Mouse (Mus musculus) embryonic facial prominence, embryonic 11.5 days (tissue): Measurements from ENCODE around the gene Gm21789. TPM values are rescaled to one million over a fixed set of nuclear protein-coding genes. Genes with fewer than 3 reads are reported as not detected.
"Not testable (repeated sequence)": the region's sequence is repeated elsewhere in the genome, so short reads cannot be mapped to it uniquely, and the experiment has no call there.

ENCODE experiments used
- ATAC-seq: fragments of 200-750 bp; cut with Nextera tagmentation; replicated peaks from 2 replicates; pipeline ENCODE4 v1.8.0; 2017; ENCODE audit warnings: low read depth; ENCODE audit not compliant: insufficient number of reproducible peaks, low FRiP score, low TSS enrichment
- DNase-seq: peaks from one replicate; pipeline ENCODE4 v3.0.0-alpha.2; 2015; ENCODE audit warnings: low spot score
- H3K27ac ChIP-seq: fragments of 300-500 bp; sonication (generic); replicated peaks from 2 replicates; pipeline ENCODE4 v1.5.1; 2014; ENCODE audit warnings: mild to moderate bottlenecking, low read depth, low read length, control low read depth
- H3K27me3 ChIP-seq: fragments of 300-500 bp; sonication (generic); 2 replicates; pipeline ENCODE4 v1.6.1; 2014; ENCODE audit warnings: mild to moderate bottlenecking, low read length, moderate library complexity, mixed read lengths; ENCODE audit not compliant: control insufficient read depth, insufficient read depth
- H3K36me3 ChIP-seq: fragments of 300-500 bp; sonication (generic); replicated peaks from 2 replicates; pipeline ENCODE4 v1.6.1; 2014; ENCODE audit warnings: low read depth, mild to moderate bottlenecking, low read length, moderate library complexity, mixed read lengths; ENCODE audit not compliant: control insufficient read depth, insufficient read depth
- H3K4me1 ChIP-seq: fragments of 300-500 bp; sonication (generic); 2 replicates; pipeline ENCODE4 v1.6.1; 2014; ENCODE audit warnings: low read length, mixed read lengths; ENCODE audit not compliant: control insufficient read depth, insufficient read depth
- H3K4me2 ChIP-seq: fragments of 300-500 bp; sonication (generic); 2 replicates; pipeline ENCODE4 v1.6.1; 2014; ENCODE audit warnings: low read depth, mild to moderate bottlenecking, control low read depth, low read length, moderate library complexity
- H3K4me3 ChIP-seq: fragments of 300-500 bp; sonication (generic); 2 replicates; pipeline ENCODE4 v1.5.1; 2014; ENCODE audit warnings: low read depth, low read length, control low read depth
- H3K9ac ChIP-seq: fragments of 300-500 bp; sonication (generic); replicated peaks from 2 replicates; pipeline ENCODE4 v1.6.1; 2014; ENCODE audit warnings: mild to moderate bottlenecking, control low read depth, low read length
- H3K9me3 ChIP-seq: fragments of 300-500 bp; sonication (generic); replicated peaks from 2 replicates; pipeline ENCODE4 v1.6.1; 2016; ENCODE audit warnings: mild to moderate bottlenecking, low read length, inconsistent platforms, mixed read lengths; ENCODE audit not compliant: control insufficient read depth
- WGBS: fragments of 180-500 bp; shearing (Covaris S2); extraction: QIAGEN DNeasy Blood & Tissue Kit; methylation state at CpG from one replicate; pipeline ENCODE4 v1.1.7; 2014; 5-methylcytosine and 5-hydroxymethylcytosine counted together
- polyA plus RNA-seq: library from polyadenylated mRNA; unstranded; fragments of >200 nt; fragmentation: Nextera tagmentation; extraction: Ambion mirVana; gene quantifications from 2 replicates; pipeline ENCODE4 v1.2.1, GENCODE M21; 2014

Gm21789 gene
- polyA plus RNA-seq, result not detected in 2 replicates

- not testable (repeated sequence) for H3K9ac ChIP-seq, H3K36me3 ChIP-seq, H3K4me2 ChIP-seq, H3K4me3 ChIP-seq, H3K9me3 ChIP-seq, H3K4me1 ChIP-seq, H3K27ac ChIP-seq, DNase-seq, H3K27me3 ChIP-seq, ATAC-seq
- no CpG with 5 or more reads among the region's 1 CpGs for WGBS
Observed at GRCm38 (mm10) chrX:32941468-32941867, at the start of gene Gm21789. TSS of gene Gm21789 (plus strand) at chrX:32941768.

- not testable (repeated sequence) for H3K36me3 ChIP-seq, H3K9ac ChIP-seq, H3K9me3 ChIP-seq, DNase-seq, H3K4me2 ChIP-seq, H3K27me3 ChIP-seq, ATAC-seq, H3K4me3 ChIP-seq, H3K27ac ChIP-seq, H3K4me1 ChIP-seq
- WGBS, result no CpG with 5 or more reads among the region's 4 CpGs
Observed at GRCm38 (mm10) chrX:32894325-32894724, 47.2 kb upstream of the Gm21789 start, which contains the start of gene Btbd35f30. TSS of gene Btbd35f30 (plus strand) at chrX:32894625.

- not testable (repeated sequence) for H3K36me3 ChIP-seq, H3K9ac ChIP-seq, H3K9me3 ChIP-seq, H3K4me2 ChIP-seq, DNase-seq, H3K4me1 ChIP-seq, ATAC-seq, H3K27me3 ChIP-seq, H3K4me3 ChIP-seq, H3K27ac ChIP-seq
- WGBS, result no CpG with 5 or more reads among the region's 3 CpGs
Observed at GRCm38 (mm10) chrX:32973597-32973996, 32.0 kb downstream of the Gm21789 start, which contains the start of gene Btbd35f5. TSS of gene Btbd35f5 (plus strand) at chrX:32973897.

Other genes starting within 250 kb of the Gm21789 start
- not detected in 2 replicates for gene Btbd35f21, start 215.7 kb upstream of the Gm21789 start, polyA plus RNA-seq
- not detected in 2 replicates for gene Btbd35f30, start 47.1 kb upstream of the Gm21789 start, polyA plus RNA-seq
- not detected in 2 replicates for gene Btbd35f5, start 32.1 kb downstream of the Gm21789 start, polyA plus RNA-seq